Mouse (Mus musculus) myocyte (in vitro differentiated cells): ENCODE results near the gene Msi2. TPM values are rescaled to one million over a fixed set of nuclear protein-coding genes. Genes with fewer than 3 reads are reported as not detected.

ENCODE experiments used
- H3K27me3 ChIP-seq: one replicate; pipeline ENCODE4 v1.6.1; 2011; ENCODE audit not compliant: control insufficient read depth, insufficient read depth, insufficient read length
- H3K36me3 ChIP-seq: one replicate; pipeline ENCODE4 v1.6.1; 2011; ENCODE audit not compliant: control insufficient read depth, insufficient read depth
- H3K4me2 ChIP-seq: one replicate; pipeline ENCODE4 v1.6.1; 2011; ENCODE audit warnings: low read depth, control low read depth
- H3K4me3 ChIP-seq: one replicate; pipeline ENCODE4 v1.5.1; 2011; ENCODE audit warnings: mild to moderate bottlenecking, control low read depth, moderate library complexity
- H3K79me2 ChIP-seq: one replicate; pipeline ENCODE4 v1.6.1; 2011; ENCODE audit not compliant: control insufficient read depth, insufficient read depth
- H3ac ChIP-seq: one replicate; pipeline ENCODE4 v1.6.1; 2011; ENCODE audit not compliant: control insufficient read depth, insufficient read length
- CEBPB ChIP-seq: IDR thresholded peaks from 2 replicates; pipeline ENCODE4 v1.6.1; 2011; ENCODE audit warnings: mild to moderate bottlenecking, moderate library complexity; ENCODE audit not compliant: poor library complexity, insufficient read depth, severe bottlenecking
- E2F4 ChIP-seq: IDR thresholded peaks from one replicate; pipeline ENCODE4 v1.6.1; 2011; ENCODE audit warnings: mild to moderate bottlenecking, control low read depth, moderate library complexity; ENCODE audit not compliant: insufficient read depth
- MAX ChIP-seq: IDR thresholded peaks from one replicate; pipeline ENCODE4 v1.6.1; 2011; ENCODE audit warnings: low read depth, mild to moderate bottlenecking, control low read depth
- MYOD1 ChIP-seq, 3 experiments: IDR thresholded peaks; one replicate each; pipeline ENCODE4 v1.6.1; 2011; ENCODE audit warnings: control low read depth in 2 of 3, low read depth in 2 of 3, mild to moderate bottlenecking in 2 of 3, moderate library complexity in 1 of 3; ENCODE audit not compliant: insufficient read length in 2 of 3, control insufficient read depth in 1 of 3
- MYOG ChIP-seq, 3 experiments: IDR thresholded peaks; one replicate each; pipeline ENCODE4 v1.6.1; 2011; ENCODE audit warnings: control low read depth in 2 of 3, low read depth in 2 of 3, mild to moderate bottlenecking in 2 of 3; ENCODE audit not compliant: insufficient read length in 2 of 3, control insufficient read depth in 1 of 3, insufficient read depth in 1 of 3
- POLR2A ChIP-seq: IDR thresholded peaks from one replicate; pipeline ENCODE4 v1.6.1; 2011; ENCODE audit warnings: low read depth, mild to moderate bottlenecking, control low read depth, moderate library complexity; ENCODE audit not compliant: insufficient read length
- POLR2AphosphoS2 ChIP-seq: IDR thresholded peaks from one replicate; pipeline ENCODE4 v1.6.1; 2011; ENCODE audit warnings: low read depth, control low read depth; ENCODE audit not compliant: insufficient read length
- REST ChIP-seq: IDR thresholded peaks from one replicate; pipeline ENCODE4 v1.6.1; 2011; ENCODE audit warnings: mild to moderate bottlenecking, control low read depth, moderate library complexity; ENCODE audit not compliant: insufficient read depth, insufficient read length
- SRF ChIP-seq: IDR thresholded peaks from one replicate; pipeline ENCODE4 v1.6.1; 2011; ENCODE audit warnings: low read depth; ENCODE audit not compliant: control insufficient read depth, insufficient read length
- TCF12 ChIP-seq: IDR thresholded peaks from one replicate; pipeline ENCODE4 v1.6.1; 2011; ENCODE audit warnings: mild to moderate bottlenecking, control low read depth; ENCODE audit not compliant: poor library complexity, insufficient read depth, severe bottlenecking
- TCF3 ChIP-seq: IDR thresholded peaks from one replicate; pipeline ENCODE4 v1.6.1; 2011; ENCODE audit warnings: low read depth, control low read depth; ENCODE audit not compliant: insufficient read length
- USF1 ChIP-seq: IDR thresholded peaks from one replicate; pipeline ENCODE4 v1.6.1; 2011; ENCODE audit warnings: low read depth, mild to moderate bottlenecking, control low read depth, moderate library complexity
- polyA plus RNA-seq: library from polyadenylated mRNA; unstranded; fragments of >200 nt; fragmentation: generic; extraction: Trizol; gene quantifications from one replicate; pipeline ENCODE4 v1.2.1, GENCODE M21; 2012; ENCODE audit warnings: missing spikeins

Msi2 gene
- polyA plus RNA-seq, 1 experiment, result 37.9 TPM

DNA sequence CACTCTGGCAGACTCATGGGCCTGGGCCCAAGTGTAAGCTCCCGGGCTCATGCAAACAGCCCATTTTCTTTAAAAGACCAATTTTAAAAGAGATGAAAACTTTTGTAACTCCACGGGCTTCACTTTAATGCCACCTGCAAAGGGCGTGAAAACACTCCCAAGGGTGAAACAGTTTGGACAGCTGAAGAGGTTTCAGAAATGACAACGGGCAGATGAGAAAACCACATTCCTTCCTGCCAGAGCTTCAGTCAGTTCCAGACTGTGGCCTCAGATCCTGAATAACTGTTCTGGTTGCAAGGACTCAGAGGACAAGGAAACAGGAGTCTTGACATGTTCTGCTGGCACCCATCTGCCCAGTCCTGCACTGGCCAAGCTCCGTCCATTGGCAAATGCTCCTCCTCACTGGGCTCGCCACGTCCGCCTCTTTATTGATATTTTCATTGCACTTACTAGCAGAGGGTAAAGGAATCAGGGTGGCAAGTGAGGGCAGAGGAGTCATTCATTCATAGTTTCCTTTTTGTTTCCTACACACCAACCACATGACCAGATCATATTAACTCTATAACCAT lies 207.9 kb downstream of the Msi2 start:
- Histone ChIP-seq H3K79me2 (peaks cover 8% of the 10 kb centered on the region), H3K4me2 (no peak overlapping the region), H3K4me3 (no peak overlapping the region), H3K27me3 (no peaks in the 10 kb centered on the region), H3K36me3 (no peaks in the 10 kb centered on the region), H3ac (no peak overlapping the region)
- TF ChIP-seq MAX, result no peak
- TF ChIP-seq CEBPB, result no peak
- no peak for TF ChIP-seq SRF
- no peak for TF ChIP-seq USF1
- TF ChIP-seq POLR2A, result no peak
- TF ChIP-seq MYOG (IDR thresholded peaks at IDR 0.05; ENCODE audit: control insufficient read depth in 1 of 3, insufficient read depth in 1 of 3, insufficient read length in 2 of 3, low read depth in 2 of 3), result peak in 2 of 3 experiments; percentile 12 to 42
- TF ChIP-seq POLR2AphosphoS2, result no peak

DNA sequence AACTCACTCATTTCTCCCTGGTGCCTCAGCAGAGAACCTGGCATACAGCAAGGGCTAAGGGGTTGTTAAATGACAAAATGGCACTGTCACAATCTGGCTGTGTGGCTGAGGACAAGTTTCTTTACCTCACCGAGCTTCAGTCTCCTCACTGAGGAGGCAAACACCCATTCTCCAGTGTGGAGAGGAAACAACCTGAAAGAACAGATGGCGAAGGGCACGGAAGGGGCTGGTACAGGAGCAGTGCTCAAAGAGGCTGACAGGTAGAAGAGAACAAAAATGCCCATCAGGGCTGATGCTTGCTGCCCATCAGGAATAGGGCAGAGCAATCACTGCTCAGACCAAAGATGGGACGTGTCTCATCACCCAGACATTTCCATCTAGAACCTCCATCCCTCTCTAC lies 208.8 kb downstream of the Msi2 start:
- Histone ChIP-seq H3K79me2 (peaks cover 8% of the 10 kb centered on the region), H3K36me3 (no peaks in the 10 kb centered on the region), H3K27me3 (no peaks in the 10 kb centered on the region), H3K4me2 (no peak overlapping the region), H3K4me3 (no peak overlapping the region), H3ac (no peak overlapping the region)
- TF ChIP-seq CEBPB (no peak), MYOD1 (IDR thresholded peaks at IDR 0.05; ENCODE audit: control insufficient read depth in 1 of 3, insufficient read length in 2 of 3, low read depth in 2 of 3) (no peak), POLR2AphosphoS2 (no peak), USF1 (no peak), REST (no peak), TCF3 (no peak), TCF12 (no peak), POLR2A (no peak), SRF (no peak), MYOG (IDR thresholded peaks at IDR 0.05; ENCODE audit: control insufficient read depth in 1 of 3, insufficient read depth in 1 of 3, insufficient read length in 2 of 3, low read depth in 2 of 3) (no peak), E2F4 (no peak), MAX (no peak)

DNA sequence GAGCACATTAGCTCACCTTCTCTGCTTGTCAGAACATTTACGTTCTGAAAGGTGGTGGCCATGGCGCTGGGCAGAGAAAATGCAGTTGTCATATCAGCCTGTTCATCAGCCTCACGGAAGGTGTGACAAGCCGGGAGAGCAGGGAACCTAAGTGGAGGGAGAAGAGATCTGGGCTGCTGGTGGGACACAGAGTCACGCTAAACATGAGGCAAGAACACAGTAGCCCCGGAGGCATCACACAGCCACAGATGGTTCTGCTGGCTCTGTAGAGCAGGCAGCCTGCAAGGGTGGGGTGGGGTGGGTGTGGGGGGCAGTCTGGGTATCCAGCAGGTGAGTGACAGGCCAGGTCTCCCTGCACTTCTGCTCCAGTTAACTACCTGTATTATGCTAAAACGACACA lies 210.2 kb downstream of the Msi2 start:
- H3K27me3 ChIP-seq, result no peaks in the 10 kb centered on the region
- H3K79me2 ChIP-seq, result peaks cover 3% of the 10 kb centered on the region
- no peak for TF ChIP-seq POLR2A
- no peak for TF ChIP-seq MYOG (IDR thresholded peaks at IDR 0.05; ENCODE audit: control insufficient read depth in 1 of 3, insufficient read depth in 1 of 3, insufficient read length in 2 of 3, low read depth in 2 of 3)
- TF ChIP-seq E2F4, result no peak
- no peak for TF ChIP-seq TCF3
- no peak for TF ChIP-seq SRF
- TF ChIP-seq CEBPB, result no peak
- TF ChIP-seq MYOD1 (IDR thresholded peaks at IDR 0.05; ENCODE audit: control insufficient read depth in 1 of 3, insufficient read length in 2 of 3, low read depth in 2 of 3), result no peak

DNA sequence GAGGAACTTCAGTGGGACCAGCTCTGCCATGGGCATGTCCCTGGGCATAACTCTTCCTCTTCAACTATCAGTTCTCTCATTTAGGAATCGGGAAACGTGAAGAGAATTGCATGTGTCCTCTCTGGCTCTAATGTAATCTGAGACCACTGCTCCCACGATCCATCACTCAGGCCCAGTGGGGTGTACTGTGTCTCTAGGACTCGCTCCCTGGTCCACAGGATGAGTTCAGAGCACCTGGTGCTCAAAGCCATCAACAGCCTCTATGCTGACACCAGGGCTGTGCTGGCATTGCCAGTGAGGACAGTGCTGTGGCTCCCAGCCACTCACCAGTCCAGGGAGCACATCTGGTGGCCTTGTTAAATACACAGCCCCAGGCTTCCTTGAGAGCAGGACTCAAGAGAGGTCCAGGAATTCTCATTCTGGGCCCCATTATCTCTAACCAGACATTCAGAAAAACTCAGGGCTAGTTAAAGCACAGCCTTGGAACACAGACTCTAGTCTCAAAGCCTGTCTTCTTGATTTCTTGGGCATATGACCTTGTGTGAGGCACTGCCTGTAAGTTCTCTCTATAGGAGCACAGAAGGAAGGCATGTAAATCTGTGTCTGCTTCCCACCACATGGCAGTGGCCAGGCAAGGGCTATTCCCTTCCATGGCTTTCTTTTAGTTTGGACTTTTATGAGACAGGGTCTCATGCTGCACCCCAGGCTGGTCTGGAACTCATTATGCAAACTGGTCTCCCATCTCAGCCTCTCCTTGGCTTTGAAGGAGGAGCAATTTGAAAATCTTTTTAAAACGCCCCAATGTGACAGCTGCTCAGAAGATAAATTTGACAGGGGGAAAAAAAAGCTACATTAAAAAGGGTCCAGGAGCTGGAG lies 211.5 kb downstream of the Msi2 start:
- peaks cover 3% of the 10 kb centered on the region for H3K79me2 ChIP-seq
- H3K4me3 ChIP-seq, result no peak overlapping the region
- H3K27me3 ChIP-seq, result no peaks in the 10 kb centered on the region
- no peaks in the 10 kb centered on the region for H3K36me3 ChIP-seq
- no peak overlapping the region for H3K4me2 ChIP-seq
- no peak for TF ChIP-seq MYOG (IDR thresholded peaks at IDR 0.05; ENCODE audit: control insufficient read depth in 1 of 3, insufficient read depth in 1 of 3, insufficient read length in 2 of 3, low read depth in 2 of 3)
- TF ChIP-seq POLR2AphosphoS2, result no peak
- TF ChIP-seq E2F4, result no peak
- no peak for TF ChIP-seq POLR2A
- TF ChIP-seq MYOD1 (IDR thresholded peaks at IDR 0.05; ENCODE audit: control insufficient read depth in 1 of 3, insufficient read length in 2 of 3, low read depth in 2 of 3), result no peak
- H3ac ChIP-seq, result no peak overlapping the region

More for the DNA sequence above, 210.2 kb downstream of the Msi2 start:
- Histone ChIP-seq H3K4me2 (no peak overlapping the region), H3K36me3 (no peaks in the 10 kb centered on the region), H3ac (no peak overlapping the region), H3K4me3 (no peak overlapping the region)

DNA sequence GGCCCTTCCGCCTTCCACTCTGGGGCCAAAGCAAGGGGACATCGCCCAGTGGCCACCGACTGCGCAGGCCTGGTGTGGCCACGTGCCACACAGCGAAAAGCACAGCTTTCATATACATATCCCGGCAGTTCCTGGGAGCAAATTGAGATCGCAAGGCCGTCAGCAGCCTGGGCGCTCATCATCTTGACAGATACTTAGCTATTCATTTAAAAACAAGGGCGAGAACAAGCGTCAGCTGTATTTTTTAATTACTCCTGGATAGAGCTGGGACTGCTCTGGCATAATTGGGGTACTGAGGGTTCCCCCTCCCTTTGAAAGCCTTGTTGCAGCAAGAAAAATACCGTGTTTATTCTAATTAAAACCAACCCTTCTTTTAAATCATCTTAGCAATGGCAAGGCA lies 212.2 kb downstream of the Msi2 start:
- peaks cover 5% of the 10 kb centered on the region for H3K79me2 ChIP-seq
- H3K4me2 ChIP-seq, result no peak overlapping the region
- no peaks in the 10 kb centered on the region for H3K36me3 ChIP-seq
- no peak overlapping the region for H3ac ChIP-seq
- H3K4me3 ChIP-seq, result no peak overlapping the region
- TF ChIP-seq E2F4 (no peak), MAX (no peak), TCF12 (no peak), SRF (no peak), MYOG (IDR thresholded peaks at IDR 0.05; ENCODE audit: control insufficient read depth in 1 of 3, insufficient read depth in 1 of 3, insufficient read length in 2 of 3, low read depth in 2 of 3) (no peak), REST (no peak), MYOD1 (IDR thresholded peaks at IDR 0.05; ENCODE audit: control insufficient read depth in 1 of 3, insufficient read length in 2 of 3, low read depth in 2 of 3) (no peak), USF1 (no peak), TCF3 (no peak)
- H3K27me3 ChIP-seq, result no peaks in the 10 kb centered on the region
